Mouse (Mus musculus) stomach, embryonic 14.5 days (tissue): ENCODE results near the gene Tmem232. TPM values are rescaled to one million over a fixed set of nuclear protein-coding genes. Genes with fewer than 3 reads are reported as not detected.
"Not testable (repeated sequence)": the region's sequence is repeated elsewhere in the genome, so short reads cannot be mapped to it uniquely, and the experiment has no call there.

Source experiments
- ATAC-seq: fragments of 200-750 bp; cut with Nextera tagmentation; 2 replicates; pipeline ENCODE4 v1.8.0; 2017; ENCODE audit warnings: low read depth, moderate TSS enrichment; ENCODE audit not compliant: insufficient number of reproducible peaks, insufficient read depth, low FRiP score
- H3K27ac ChIP-seq: fragments of 300-500 bp; sonication (generic); 2 replicates; pipeline ENCODE4 v1.5.1; 2014; ENCODE audit warnings: mild to moderate bottlenecking, low read length, moderate library complexity, mixed read lengths
- H3K27me3 ChIP-seq: fragments of 300-500 bp; sonication (generic); 2 replicates; pipeline ENCODE4 v1.6.1; 2014; ENCODE audit warnings: low read length, control low read depth, mixed read lengths; ENCODE audit not compliant: control insufficient read depth, insufficient read depth
- H3K36me3 ChIP-seq: fragments of 300-500 bp; sonication (generic); 2 replicates; pipeline ENCODE4 v1.6.1; 2014; ENCODE audit warnings: mild to moderate bottlenecking, control low read depth, low read length, moderate library complexity, mixed read lengths; ENCODE audit not compliant: control insufficient read depth, insufficient read depth
- H3K4me1 ChIP-seq: fragments of 300-500 bp; sonication (generic); 2 replicates; pipeline ENCODE4 v1.6.1; 2014; ENCODE audit warnings: low read length, control low read depth, mixed read lengths; ENCODE audit not compliant: control insufficient read depth, insufficient read depth
- H3K4me2 ChIP-seq: fragments of 300-500 bp; sonication (generic); replicated peaks from 2 replicates; pipeline ENCODE4 v1.6.1; 2014; ENCODE audit warnings: low read depth, low read length, control low read depth
- H3K4me3 ChIP-seq: fragments of 300-500 bp; sonication (generic); 2 replicates; pipeline ENCODE4 v1.5.1; 2014; ENCODE audit warnings: low read depth, low read length, control low read depth
- H3K9ac ChIP-seq: fragments of 300-500 bp; sonication (generic); replicated peaks from 2 replicates; pipeline ENCODE4 v1.6.1; 2014; ENCODE audit warnings: low read depth, mild to moderate bottlenecking, control low read depth, low read length, moderate library complexity, mixed read lengths
- H3K9me3 ChIP-seq: fragments of 300-500 bp; sonication (generic); 2 replicates; pipeline ENCODE4 v1.6.1; 2016; ENCODE audit warnings: low read depth, low read length, control low read depth; ENCODE audit not compliant: control insufficient read depth
- WGBS: fragments of 180-500 bp; shearing (Covaris S2); extraction: QIAGEN DNeasy Blood & Tissue Kit; methylation state at CpG from one replicate; pipeline ENCODE4 v1.1.7; 2014; 5-methylcytosine and 5-hydroxymethylcytosine counted together
- polyA plus RNA-seq: library from polyadenylated mRNA; unstranded; fragments of >200 nt; fragmentation: Nextera tagmentation; extraction: Ambion mirVana; gene quantifications from 2 replicates; pipeline ENCODE4 v1.2.1, GENCODE M21; 2014

Tmem232 gene
- polyA plus RNA-seq, 1 experiment from 2014 or later = not detected

- no peak overlapping the region for H3K9ac ChIP-seq
- no peak for ATAC-seq
- WGBS = 51% methylated on average over 12 of the region's 12 CpGs
- H3K36me3 ChIP-seq = no peaks in the 10 kb centered on the region
- no peak overlapping the region for H3K4me3 ChIP-seq
- H3K27me3 ChIP-seq = no peaks in the 10 kb centered on the region
- H3K9me3 ChIP-seq = no peaks in the 10 kb centered on the region
- H3K4me2 ChIP-seq = no peak overlapping the region
- H3K27ac ChIP-seq = no peak overlapping the region
- no peaks in the 10 kb centered on the region for H3K4me1 ChIP-seq
Observed at GRCm38 (mm10) chr17:65552426-65552997, 11.9 kb upstream of the Tmem232 start.

GRCm38 (mm10) chr17:65550357-65550756, 9.8 kb upstream of the Tmem232 start:
- no peaks in the 10 kb centered on the region for H3K36me3 ChIP-seq
- H3K27me3 ChIP-seq = no peaks in the 10 kb centered on the region
- H3K9ac ChIP-seq = no peak overlapping the region
- 87% methylated on average over 4 of the region's 4 CpGs for WGBS
- H3K4me3 ChIP-seq = no peak overlapping the region
- no peak overlapping the region for H3K4me2 ChIP-seq
- ATAC-seq = no peak
- no peaks in the 10 kb centered on the region for H3K4me1 ChIP-seq
- no peak overlapping the region for H3K27ac ChIP-seq
- H3K9me3 ChIP-seq = no peaks in the 10 kb centered on the region

- ATAC-seq = no peak
- Histone ChIP-seq H3K36me3 (no peaks in the 10 kb centered on the region), H3K9me3 (no peaks in the 10 kb centered on the region), H3K4me1 (no peaks in the 10 kb centered on the region), H3K27me3 (no peaks in the 10 kb centered on the region), H3K9ac (no peak overlapping the region), H3K4me3 (no peak overlapping the region), H3K27ac (no peak overlapping the region), H3K4me2 (no peak overlapping the region)
- 50% methylated on average over 18 of the region's 18 CpGs for WGBS
Observed at GRCm38 (mm10) chr17:65548698-65549365, 8.2 kb upstream of the Tmem232 start.

GRCm38 (mm10) chr17:65546221-65546620, 5.6 kb upstream of the Tmem232 start:
- H3K4me3 ChIP-seq, H3K27me3 ChIP-seq, H3K36me3 ChIP-seq, H3K9ac ChIP-seq, H3K4me1 ChIP-seq, H3K9me3 ChIP-seq, ATAC-seq, H3K27ac ChIP-seq, H3K4me2 ChIP-seq: not testable (repeated sequence)
- 90% methylated on average over 4 of the region's 4 CpGs for WGBS

GRCm38 (mm10) chr17:65536156-65536555, 4.4 kb downstream of the Tmem232 start:
- Histone ChIP-seq H3K27ac (no peak overlapping the region), H3K27me3 (no peaks in the 10 kb centered on the region), H3K4me1 (no peaks in the 10 kb centered on the region), H3K36me3 (no peaks in the 10 kb centered on the region), H3K9ac (no peak overlapping the region), H3K4me2 (no peak overlapping the region), H3K9me3 (no peaks in the 10 kb centered on the region), H3K4me3 (no peak overlapping the region)
- 28% methylated on average over 3 of the region's 3 CpGs for WGBS
- ATAC-seq = no peak

- not testable (repeated sequence) for H3K9ac ChIP-seq, H3K36me3 ChIP-seq, ATAC-seq, H3K4me3 ChIP-seq, H3K4me1 ChIP-seq, H3K27me3 ChIP-seq, H3K27ac ChIP-seq, H3K4me2 ChIP-seq, H3K9me3 ChIP-seq
Observed at GRCm38 (mm10) chr17:65532381-65532780, 8.2 kb downstream of the Tmem232 start.

GRCm38 (mm10) chr17:65527529-65527928, 13.1 kb downstream of the Tmem232 start:
- H3K4me1 ChIP-seq = no peaks in the 10 kb centered on the region
- H3K9me3 ChIP-seq = no peaks in the 10 kb centered on the region
- WGBS = 82% methylated on average over 5 of the region's 5 CpGs
- ATAC-seq = no peak
- no peak overlapping the region for H3K27ac ChIP-seq
- no peaks in the 10 kb centered on the region for H3K36me3 ChIP-seq
- no peak overlapping the region for H3K9ac ChIP-seq
- no peak overlapping the region for H3K4me3 ChIP-seq
- no peaks in the 10 kb centered on the region for H3K27me3 ChIP-seq
- H3K4me2 ChIP-seq = no peak overlapping the region

- H3K27ac ChIP-seq = no peak overlapping the region
- 78% methylated on average over 3 of the region's 3 CpGs for WGBS
- H3K27me3 ChIP-seq = no peaks in the 10 kb centered on the region
- no peak for ATAC-seq
- no peak overlapping the region for H3K4me3 ChIP-seq
- H3K9me3 ChIP-seq = no peaks in the 10 kb centered on the region
- no peak overlapping the region for H3K9ac ChIP-seq
- H3K4me2 ChIP-seq = no peak overlapping the region
- no peaks in the 10 kb centered on the region for H3K4me1 ChIP-seq
- H3K36me3 ChIP-seq = no peaks in the 10 kb centered on the region
Observed at GRCm38 (mm10) chr17:65513517-65513916, 27.1 kb downstream of the Tmem232 start.

- Histone ChIP-seq H3K4me1 (no peaks in the 10 kb centered on the region), H3K4me2 (no peak overlapping the region), H3K9ac (no peak overlapping the region), H3K27ac (no peak overlapping the region), H3K27me3 (no peaks in the 10 kb centered on the region), H3K9me3 (no peaks in the 10 kb centered on the region), H3K4me3 (no peak overlapping the region), H3K36me3 (no peaks in the 10 kb centered on the region)
- no peak for ATAC-seq
- WGBS = 49% methylated on average over 10 of the region's 10 CpGs
Observed at GRCm38 (mm10) chr17:65484654-65485053, 55.9 kb downstream of the Tmem232 start.
